Comparison of ENCODE assay signal across 9 mouse cellular contexts in genomic region chr19:56254751-56255150, GRCm38 (mm10). TPM values are rescaled to one million over a fixed set of nuclear protein-coding genes. Genes with fewer than 3 reads are reported as not detected.
A peak's percentile ranks its signal among the peaks of the same experiment; 100 is the strongest.
DNase-seq lines count a peak whose midpoint lies in the region; ATAC-seq and TF ChIP-seq lines count a peak whose summit lies in the region.
"Had no signal": no experiment of that assay in that cellular context is flagged by ENCODE, and none has a peak within 500 bp of the region (broad histone marks: within the 10 kb centered on the region; RNA-seq: fewer than 3 reads in every experiment).

No protein-coding gene starts in this region.

- H3K9me3 ChIP-seq in MEL (replicated peaks; ENCODE audit: insufficient read depth, low read length), result no peaks in the 10 kb centered on the region
- no peaks in the 10 kb centered on the region for H3K9me3 ChIP-seq in midbrain, embryonic 14.5 days (ENCODE audit: control insufficient read depth, low read length)

- H3K79me2 ChIP-seq in MEL (ENCODE audit: control insufficient read depth, insufficient read depth, low read length, poor library complexity), result no peaks in the 10 kb centered on the region

- H3K4me2 ChIP-seq in midbrain, embryonic 14.5 days (ENCODE audit: low read length), result no peak overlapping the region

- no peak overlapping the region for H3K9ac ChIP-seq in MEL (ENCODE audit: control insufficient read depth, low read depth, low read length, poor library complexity, severe bottlenecking)
- H3K9ac ChIP-seq in midbrain, embryonic 14.5 days (replicated peaks; ENCODE audit: low read length), result no peak overlapping the region

- no peak for TF ChIP-seq EP300 in MEL (IDR thresholded peaks at IDR 0.05; ENCODE audit: low read depth in 1 of 2, low read length in 2 of 2)

- H3K36me3 ChIP-seq in MEL (ENCODE audit: control insufficient read depth in 1 of 2, insufficient read depth in 2 of 2, low read length in 2 of 2), result peaks cover 0 to 2% of the 10 kb centered on the region in 2 experiments; a peak in 1 of 4 replicates
- no peaks in the 10 kb centered on the region for H3K36me3 ChIP-seq in midbrain, embryonic 14.5 days (ENCODE audit: control insufficient read depth, insufficient read depth, low read length)

- H3K27ac ChIP-seq in MEL (ENCODE audit: control insufficient read depth, low read depth, low read length), result no peak overlapping the region
- no peak overlapping the region for H3K27ac ChIP-seq in midbrain, embryonic 14.5 days (replicated peaks; ENCODE audit: low read depth, low read length)

- no peak overlapping the region for H3K4me3 ChIP-seq in MEL (ENCODE audit: control insufficient read depth in 1 of 2, insufficient read depth in 1 of 2, low read depth in 2 of 2, low read length in 2 of 2)
- no peak overlapping the region for H3K4me3 ChIP-seq in midbrain, embryonic 14.5 days (replicated peaks; ENCODE audit: low read depth, low read length)

- TF ChIP-seq CTCF in MEL (IDR thresholded peaks at IDR 0.05 in 2 of 3, conservative IDR thresholded peaks at IDR 0.05 in 1 of 3; ENCODE audit: control insufficient read depth in 1 of 3, insufficient read depth in 1 of 3, low read depth in 2 of 3, low read length in 3 of 3, poor library complexity in 1 of 3, severe bottlenecking in 1 of 3), result peak; percentile 71 to 84 (median 84)

- no peak for TF ChIP-seq POLR2A in MEL (IDR thresholded peaks at IDR 0.05; ENCODE audit: control insufficient read depth in 1 of 2, insufficient read depth in 1 of 2, low read depth in 1 of 2, low read length in 2 of 2, poor library complexity in 1 of 2)

- peak; percentile 11 to 17 for DNase-seq in layer of hippocampus, postnatal 10 days (ENCODE audit: low spot score in 2 of 2)
- no peak for DNase-seq in layer of hippocampus, adult 9-11 months
- peak; percentile 53 for DNase-seq in MEL (ENCODE audit: low read depth, low spot score)
- peak; percentile 62 for DNase-seq in embryo, embryonic 10 days (ENCODE audit: low spot score)
- DNase-seq in midbrain, embryonic 14.5 days, result peak; percentile 24
- DNase-seq in cerebellum, adult 11-12 months, result no peak
- DNase-seq in left cerebral cortex, adult 9 months (ENCODE audit: low spot score in 2 of 2), result no peak
- no peak for DNase-seq in spleen, adult 18-20 months

- 52% methylated on average over 7 of the region's 7 CpGs for WGBS in midbrain, embryonic 14.5 days

- no peak for ATAC-seq in midbrain, embryonic 14.5 days (ENCODE audit: low FRiP score, low TSS enrichment)

- peaks cover 0 to 5% of the 10 kb centered on the region in 2 experiments; a peak in 3 of 4 replicates for H3K4me1 ChIP-seq in MEL (ENCODE audit: control insufficient read depth in 1 of 2, insufficient read depth in 2 of 2, low read length in 2 of 2)
- H3K4me1 ChIP-seq in midbrain, embryonic 14.5 days (ENCODE audit: control insufficient read depth, insufficient read depth, low read length), result no peaks in the 10 kb centered on the region

- H3K27me3 ChIP-seq in MEL (ENCODE audit: control insufficient read depth in 1 of 2, insufficient read depth in 2 of 2, low read length in 2 of 2), result peaks cover 1 to 3% of the 10 kb centered on the region in 2 experiments; a peak in 3 of 4 replicates
- no peaks in the 10 kb centered on the region for H3K27me3 ChIP-seq in midbrain, embryonic 14.5 days (ENCODE audit: control insufficient read depth, insufficient read depth, low read length)

- TF ChIP-seq RAD21 in MEL (IDR thresholded peaks at IDR 0.05; ENCODE audit: low read depth, low read length), result peak; percentile 17

TF ChIP-seq in MEL, 35 proteins besides CTCF, POLR2A, EP300 and RAD21:
- peak; percentile 60 for TF ChIP-seq SMC3 (IDR thresholded peaks at IDR 0.05; ENCODE audit: low read depth, low read length)
- TF ChIP-seq E2F4 (IDR thresholded peaks at IDR 0.05; ENCODE audit: borderline replicate concordance, low read depth, low read length), result no peak

RNA-seq across cellular contexts. Expression of gene Habp2, which starts 32.2 kb away (rescaled TPM):
- total RNA-seq in layer of hippocampus, postnatal 10 days (2021), result not detected
- total RNA-seq in MEL (2012; rRNA removed), result not detected in 2 replicates
- polyA plus RNA-seq in MEL (2012; ENCODE audit: insufficient read depth in 1 of 2, insufficient read length in 2 of 2, low read depth in 1 of 2, low replicate concordance in 2 of 2, missing spikeins in 1 of 2), result not detected
- not detected in 2 replicates for polyA plus RNA-seq in midbrain, embryonic 14.5 days (2014; fragmentation: Nextera tagmentation; extraction: Ambion mirVana)
- total RNA-seq: layer of hippocampus, postnatal 25 days had no signal

Comparison
In these comparisons a context has a peak if more than half of its experiments do, and no peak if none do; other contexts are left out.
1. DNase-seq: peak in layer of hippocampus, postnatal 10 days (2 of 2), MEL (single experiment), embryo, embryonic 10 days (single experiment) and midbrain, embryonic 14.5 days (single experiment); none in layer of hippocampus, adult 9-11 months (single experiment), cerebellum, adult 11-12 months (single experiment), left cerebral cortex, adult 9 months (0 of 2) and spleen, adult 18-20 months (0 of 2).